Mouse (Mus musculus): ENCODE data around the gene Npc1l1.

Npc1l1 gene

GRCm38 (mm10) chr11:6164781-6165180 lies 65.2 kb downstream of the Npc1l1 start:
- DNase-seq (ENCODE audit: extremely low spot score, low read depth, low spot score) = no peak

- no peak for DNase-seq (ENCODE audit: extremely low spot score, low read depth, low spot score)
Measured at GRCm38 (mm10) chr11:6163706-6164105, 66.2 kb downstream of the Npc1l1 start.

GRCm38 (mm10) chr11:6163062-6163461 lies 66.9 kb downstream of the Npc1l1 start:
- no peak for DNase-seq (ENCODE audit: extremely low spot score, low read depth, low spot score)

GRCm38 (mm10) chr11:6161549-6161948 lies 68.4 kb downstream of the Npc1l1 start:
- DNase-seq (ENCODE audit: extremely low spot score, low read depth, low spot score) = no peak

Data from hindlimb bud, embryonic 11.5 days (tissue).